Mouse (Mus musculus) urinary bladder, adult 2 months (tissue): ENCODE data around the gene Prrg3. TPM values are rescaled to one million over a fixed set of nuclear protein-coding genes. Genes with fewer than 3 reads are reported as not detected.

Experiments used
- polyA plus RNA-seq: library from polyadenylated mRNA; depleted of rRNA; stranded (reverse); fragments of >200 nt; gene quantifications from 2 replicates; pipeline ENCODE4 v1.2.3, GENCODE M21; 2012; rRNA removed

Gene Prrg3
- polyA plus RNA-seq, 1 experiment, result 10.2 TPM

Other genes starting within 250 kb of the Prrg3 start
- 14.2 and 15.2 TPM in 2 replicates for gene Vma21, start 146.7 kb upstream of the Prrg3 start, polyA plus RNA-seq
- gene Gm1141, start 41.6 kb upstream of the Prrg3 start, polyA plus RNA-seq, result 0.50 and 0.55 TPM in 2 replicates
- 0.21 TPM in 1 of 2 replicates, not detected in the other for gene Fate1, start 10.4 kb downstream of the Prrg3 start, polyA plus RNA-seq
- 0.15 and 0.16 TPM in 2 replicates for gene Cnga2, start 29.2 kb downstream of the Prrg3 start, polyA plus RNA-seq